Mouse (Mus musculus) hindbrain, embryonic 14.5 days (tissue): ENCODE measurements around the gene Pbx2. TPM values are rescaled to one million over a fixed set of nuclear protein-coding genes. Genes with fewer than 3 reads are reported as not detected.

Experiments
- ATAC-seq: fragments of 200-750 bp; cut with Nextera tagmentation; 2 replicates; pipeline ENCODE4 v1.8.0; 2017; ENCODE audit warnings: moderate number of reproducible peaks, mild to moderate bottlenecking, moderate TSS enrichment, moderate library complexity; ENCODE audit not compliant: low FRiP score
- DNase-seq: peaks from one replicate; pipeline ENCODE4 v3.0.0-alpha.2; 2015; ENCODE audit warnings: low spot score
- H3K27ac ChIP-seq: fragments of 300-500 bp; sonication (generic); 2 replicates; pipeline ENCODE4 v1.5.1; 2014; ENCODE audit warnings: mild to moderate bottlenecking, moderate library complexity
- H3K27me3 ChIP-seq: fragments of 300-500 bp; sonication (generic); 2 replicates; pipeline ENCODE4 v1.6.1; 2014; ENCODE audit warnings: mild to moderate bottlenecking, low read length, mixed read lengths; ENCODE audit not compliant: control insufficient read depth, insufficient read depth
- H3K36me3 ChIP-seq: fragments of 300-500 bp; sonication (generic); replicated peaks from 2 replicates; pipeline ENCODE4 v1.6.1; 2014; ENCODE audit not compliant: control insufficient read depth, insufficient read depth
- H3K4me1 ChIP-seq: fragments of 300-500 bp; sonication (generic); replicated peaks from 2 replicates; pipeline ENCODE4 v1.6.1; 2014; ENCODE audit warnings: antibody characterized with exemption, low read length, mixed read lengths; ENCODE audit not compliant: control insufficient read depth, insufficient read depth
- H3K4me2 ChIP-seq: fragments of 300-500 bp; sonication (generic); replicated peaks from 2 replicates; pipeline ENCODE4 v1.6.1; 2014; ENCODE audit warnings: mild to moderate bottlenecking, moderate library complexity
- H3K4me3 ChIP-seq: fragments of 300-500 bp; sonication (generic); replicated peaks from 2 replicates; pipeline ENCODE4 v1.5.1; 2014; ENCODE audit warnings: mild to moderate bottlenecking, low read length
- H3K9ac ChIP-seq: fragments of 300-500 bp; sonication (generic); 2 replicates; pipeline ENCODE4 v1.6.1; 2014
- H3K9me3 ChIP-seq: fragments of 300-500 bp; sonication (generic); 2 replicates; pipeline ENCODE4 v1.6.1; 2016; ENCODE audit warnings: low read length; ENCODE audit not compliant: control insufficient read depth
- WGBS: fragments of 180-500 bp; shearing (Covaris S2); extraction: QIAGEN DNeasy Blood & Tissue Kit; methylation state at CpG from one replicate; pipeline ENCODE4 v1.1.7; 2014; 5-methylcytosine and 5-hydroxymethylcytosine counted together
- polyA plus RNA-seq: library from polyadenylated mRNA; unstranded; fragments of >200 nt; fragmentation: Nextera tagmentation; extraction: Ambion mirVana; gene quantifications from 2 replicates; pipeline ENCODE4 v1.2.1, GENCODE M21; 2014

Pbx2 gene
- polyA plus RNA-seq, 1 experiment from 2014 or later = 10.5 TPM

DNA sequence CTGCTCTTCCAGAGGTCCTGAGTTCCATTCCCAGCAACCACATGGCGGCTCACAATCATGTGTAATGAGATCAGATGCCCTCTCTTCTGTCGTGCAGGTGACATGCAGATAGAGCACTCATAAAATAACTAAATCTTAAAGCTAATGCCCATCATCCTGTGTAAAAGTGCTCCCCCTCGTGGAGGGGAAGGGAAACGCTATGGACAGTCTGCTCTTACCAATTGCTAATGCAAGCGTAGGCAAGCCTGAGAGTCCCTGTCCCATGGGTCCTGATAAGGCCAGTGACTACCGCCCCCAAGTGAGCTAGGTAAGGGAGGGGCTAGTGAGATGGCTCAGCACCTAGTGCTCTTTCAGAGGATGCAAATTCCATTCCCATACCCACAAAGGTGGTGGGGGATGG is 27.9 kb downstream of the Pbx2 start:
- Histone ChIP-seq H3K9ac (no peak overlapping the region), H3K4me3 (no peak overlapping the region), H3K27me3 (no peaks in the 10 kb centered on the region), H3K4me2 (no peak overlapping the region), H3K9me3 (no peaks in the 10 kb centered on the region), H3K36me3 (peaks cover 67% of the 10 kb centered on the region), H3K27ac (no peak overlapping the region), H3K4me1 (no peaks in the 10 kb centered on the region)
- WGBS = 13% methylated on average over 6 of the region's 6 CpGs
- no peak for ATAC-seq
- DNase-seq = no peak

GRCm38 (mm10) chr17:34621006-34621405 is 29.9 kb downstream of the Pbx2 start:
- H3K27ac ChIP-seq = no peak overlapping the region
- 94% methylated on average over 8 of the region's 8 CpGs for WGBS
- DNase-seq = no peak

GRCm38 (mm10) chr17:34623161-34623560 is 32.1 kb downstream of the Pbx2 start:
- no peaks in the 10 kb centered on the region for H3K27me3 ChIP-seq
- H3K4me1 ChIP-seq = peaks cover 12% of the 10 kb centered on the region
- no peaks in the 10 kb centered on the region for H3K9me3 ChIP-seq
- no peak overlapping the region for H3K27ac ChIP-seq
- H3K36me3 ChIP-seq = peaks cover 46% of the 10 kb centered on the region
- ATAC-seq (no peak), DNase-seq (no peak)
- 85% methylated on average over 9 of the region's 9 CpGs for WGBS
- no peak overlapping the region for H3K4me3 ChIP-seq
- no peak overlapping the region for H3K9ac ChIP-seq
- no peak overlapping the region for H3K4me2 ChIP-seq

More at GRCm38 (mm10) chr17:34621006-34621405, 29.9 kb downstream of the Pbx2 start:
- H3K4me2 ChIP-seq = no peak overlapping the region
- no peaks in the 10 kb centered on the region for H3K27me3 ChIP-seq
- no peaks in the 10 kb centered on the region for H3K9me3 ChIP-seq
- H3K4me3 ChIP-seq = no peak overlapping the region
- H3K36me3 ChIP-seq = peaks cover 58% of the 10 kb centered on the region
- peaks cover under 1% of the 10 kb centered on the region; the same call in 1 of the 2 replicates for H3K4me1 ChIP-seq
- H3K9ac ChIP-seq = no peak overlapping the region
- ATAC-seq = no peak

DNA sequence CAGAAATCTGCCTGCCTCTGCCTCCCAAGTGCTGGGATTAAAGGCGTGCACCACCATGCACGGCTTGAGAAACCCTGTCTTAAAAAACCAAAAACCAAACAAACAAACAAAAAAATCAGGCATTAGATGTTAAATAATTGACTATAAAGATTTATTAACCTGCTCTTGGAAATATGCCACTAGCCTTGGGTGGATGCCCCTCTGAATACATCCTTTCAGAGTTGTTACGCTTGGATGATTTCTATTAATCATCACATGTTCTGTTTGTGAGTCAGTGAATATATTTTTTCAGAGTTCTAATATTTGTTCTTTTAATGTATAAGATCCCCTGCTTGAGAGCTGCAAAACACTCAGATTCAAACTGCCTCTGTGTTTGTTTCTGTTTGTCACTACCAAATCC is 33.9 kb downstream of the Pbx2 start:
- H3K36me3 ChIP-seq = peaks cover 43% of the 10 kb centered on the region
- H3K9me3 ChIP-seq = no peaks in the 10 kb centered on the region
- DNase-seq (no peak), ATAC-seq (no peak)
- H3K4me2 ChIP-seq = no peak overlapping the region
- 0 out of 2 replicates have a peak, but pooled peaks cover under 1% of the 10 kb centered on the region for H3K27me3 ChIP-seq
- peaks cover 26% of the 10 kb centered on the region for H3K4me1 ChIP-seq
- no peak overlapping the region for H3K4me3 ChIP-seq
- H3K27ac ChIP-seq = no peak overlapping the region
- H3K9ac ChIP-seq = no peak overlapping the region
- 98% methylated on average over 3 of the region's 3 CpGs for WGBS

- WGBS = 51% methylated on average over 16 of the region's 16 CpGs
- ATAC-seq = no peak
- Histone ChIP-seq H3K27me3 (peaks cover 12% of the 10 kb centered on the region), H3K9ac (peak overlapping the region; percentile 72), H3K36me3 (peaks cover 36% of the 10 kb centered on the region), H3K4me2 (peak overlapping the region; percentile 85), H3K27ac (peak overlapping the region; percentile 90; the same call in 1 of the 2 replicates), H3K4me1 (peaks cover 37% of the 10 kb centered on the region), H3K4me3 (peak overlapping the region; percentile 74), H3K9me3 (no peaks in the 10 kb centered on the region)
- DNase-seq = no peak
Observed at GRCm38 (mm10) chr17:34626062-34626772, 35.2 kb downstream of the Pbx2 start.

- peaks cover 42% of the 10 kb centered on the region for H3K4me1 ChIP-seq
- ATAC-seq = peak; percentile 5; the same call in 1 of the 2 replicates
- H3K27me3 ChIP-seq = peaks cover 17% of the 10 kb centered on the region
- no peak for DNase-seq
- peak overlapping the region; percentile 74 for H3K4me3 ChIP-seq
- H3K4me2 ChIP-seq = peak overlapping the region; percentile 85
- peak overlapping the region; percentile 72 for H3K9ac ChIP-seq
- H3K27ac ChIP-seq = peak overlapping the region; percentile 90
- under 1% methylated on average over 18 of the region's 18 CpGs for WGBS
- H3K9me3 ChIP-seq = no peaks in the 10 kb centered on the region
- peaks cover 31% of the 10 kb centered on the region for H3K36me3 ChIP-seq
Observed at GRCm38 (mm10) chr17:34626773-34627092, 35.7 kb downstream of the Pbx2 start.

- Histone ChIP-seq H3K4me2 (peak overlapping the region; percentile 85), H3K9ac (peak overlapping the region; percentile 72), H3K4me1 (peaks cover 46% of the 10 kb centered on the region), H3K9me3 (no peaks in the 10 kb centered on the region), H3K36me3 (peaks cover 25% of the 10 kb centered on the region), H3K27ac (peak overlapping the region; percentile 90), H3K4me3 (peak overlapping the region; percentile 74), H3K27me3 (peaks cover 22% of the 10 kb centered on the region)
- DNase-seq (peak; percentile 83), ATAC-seq (peak; percentile 85)
- WGBS = under 1% methylated on average over 43 of the region's 45 CpGs
Observed at GRCm38 (mm10) chr17:34627093-34627942, 36.3 kb downstream of the Pbx2 start.

- peaks cover 23% of the 10 kb centered on the region for H3K27me3 ChIP-seq
- peak within 1 kb of the TSS; percentile 72 for H3K9ac ChIP-seq
- ATAC-seq (peak; percentile 9; the same call in 1 of the 2 replicates), DNase-seq (no peak)
- peak within 1 kb of the TSS; percentile 85 for H3K4me2 ChIP-seq
- 5% methylated on average over 29 of the region's 29 CpGs for WGBS
- peaks cover 46% of the 10 kb centered on the region for H3K4me1 ChIP-seq
- H3K27ac ChIP-seq = peak within 1 kb of the TSS; percentile 90
- peak within 1 kb of the TSS; percentile 74 for H3K4me3 ChIP-seq
- no peaks in the 10 kb centered on the region for H3K9me3 ChIP-seq
- H3K36me3 ChIP-seq = peaks cover 17% of the 10 kb centered on the region
Observed at GRCm38 (mm10) chr17:34627943-34628643, 37.0 kb downstream of the Pbx2 start, which contains the start of gene Ppt2. Gene Ppt2, minus strand, starts transcription at chr17:34628510.

DNA sequence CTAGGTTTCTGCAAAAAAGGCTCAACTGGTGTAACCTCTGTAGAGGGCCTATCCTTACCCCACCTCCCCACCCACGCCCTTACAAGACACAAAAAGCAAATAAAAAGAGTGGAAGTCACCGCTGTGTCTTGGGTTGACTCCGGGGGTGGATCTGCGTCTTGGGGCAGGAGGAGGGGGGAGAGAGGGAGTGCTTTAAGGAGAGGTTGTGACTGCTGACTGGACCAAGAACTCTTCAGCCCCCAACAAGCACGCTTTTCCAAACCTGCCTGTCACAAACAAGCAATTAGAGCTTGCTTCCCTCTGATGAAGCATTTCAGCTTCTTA is 37.5 kb downstream of the Pbx2 start:
- no peaks in the 10 kb centered on the region for H3K9me3 ChIP-seq
- 25% methylated on average over 5 of the region's 5 CpGs for WGBS
- peak overlapping the region; percentile 72 for H3K9ac ChIP-seq
- H3K4me1 ChIP-seq = peaks cover 46% of the 10 kb centered on the region
- peak overlapping the region; percentile 85 for H3K4me2 ChIP-seq
- peak overlapping the region; percentile 74 for H3K4me3 ChIP-seq
- DNase-seq (no peak), ATAC-seq (no peak)
- H3K36me3 ChIP-seq = peaks cover 13% of the 10 kb centered on the region; the same call in 1 of the 2 replicates
- peaks cover 23% of the 10 kb centered on the region for H3K27me3 ChIP-seq
- H3K27ac ChIP-seq = peak overlapping the region; percentile 90
